Mouse (Mus musculus): ENCODE measurements around the gene Catsper1. TPM values are rescaled to one million over a fixed set of nuclear protein-coding genes. Genes with fewer than 3 reads are reported as not detected.
A peak's percentile ranks its signal among the peaks of the same experiment; 100 is the strongest.

Catsper1 gene
- not detected for total RNA-seq (2021)
- long read RNA-seq, experiment 1, result 0 reads
- long read RNA-seq, experiment 2, result 0 reads

GRCm38 (mm10) chr19:5335441-5335840 is at the start of gene Catsper1:
Gene Catsper1, plus strand, starts transcription at chr19:5335741.
- DNase-seq, result no peak
- Histone ChIP-seq H3K27ac (no peak within 1 kb of the TSS), H3K4me3 (no peak within 1 kb of the TSS)
- TF ChIP-seq CTCF (IDR thresholded peaks at IDR 0.05), result no peak
- intact Hi-C loops (cut with DNase I), result no loop called here

GRCm38 (mm10) chr19:5294972-5295735 is 40.4 kb upstream of the Catsper1 start, which contains the start of gene Sf3b2:
Gene Sf3b2, minus strand, starts transcription at chr19:5295455.
- DNase-seq, result peak; percentile 99
- peak within 1 kb of the TSS; percentile 90 for H3K27ac ChIP-seq
- intact Hi-C loops (cut with DNase I), result loop anchor here (2.0 kb wide), 1 partner anchor 50 kb away; no protein-coding TSS in a partner anchor
- H3K4me3 ChIP-seq, result peak within 1 kb of the TSS; percentile 85
- TF ChIP-seq CTCF (IDR thresholded peaks at IDR 0.05), result peak; percentile 80

- H3K27ac ChIP-seq, result peak overlapping the region; percentile 87
- peak; percentile 56 for DNase-seq
- intact Hi-C loops (cut with DNase I), result loop anchor here (2.0 kb wide), 1 partner anchor 49 kb away; no protein-coding TSS in a partner anchor
- TF ChIP-seq CTCF (IDR thresholded peaks at IDR 0.05), result no peak
- peak overlapping the region; percentile 85 for H3K4me3 ChIP-seq
Measured at GRCm38 (mm10) chr19:5295736-5296075, 39.8 kb upstream of the Catsper1 start.

- H3K4me3 ChIP-seq, result no peak overlapping the region
- no peak overlapping the region for H3K27ac ChIP-seq
- no peak for DNase-seq
- intact Hi-C loops (cut with DNase I), result no loop called here
- TF ChIP-seq CTCF (IDR thresholded peaks at IDR 0.05), result no peak
Measured at GRCm38 (mm10) chr19:5296630-5297029, 38.9 kb upstream of the Catsper1 start.

- intact Hi-C loops (cut with DNase I), result no loop called here
- Histone ChIP-seq H3K27ac (no peak within 1 kb of the TSS), H3K4me3 (no peak within 1 kb of the TSS)
- TF ChIP-seq CTCF (IDR thresholded peaks at IDR 0.05), result no peak
- DNase-seq, result no peak
Measured at GRCm38 (mm10) chr19:5297903-5298800, 37.4 kb upstream of the Catsper1 start, which contains the start of gene Gal3st3. Gene Gal3st3, plus strand, starts transcription at chr19:5298331.

GRCm38 (mm10) chr19:5300588-5300987 is 35.0 kb upstream of the Catsper1 start:
- no peak for DNase-seq
- H3K4me3 ChIP-seq, result no peak overlapping the region
- intact Hi-C loops (cut with DNase I), result no loop called here
- no peak for TF ChIP-seq CTCF (IDR thresholded peaks at IDR 0.05)
- H3K27ac ChIP-seq, result no peak overlapping the region

- TF ChIP-seq CTCF (IDR thresholded peaks at IDR 0.05), result peak; percentile 53
- intact Hi-C loops (cut with DNase I), result no loop called here
- peak; percentile 34 for DNase-seq
- Histone ChIP-seq H3K4me3 (no peak overlapping the region), H3K27ac (no peak overlapping the region)
Measured at GRCm38 (mm10) chr19:5302455-5302854, 33.1 kb upstream of the Catsper1 start.

GRCm38 (mm10) chr19:5306279-5306678 is 29.3 kb upstream of the Catsper1 start:
- no peak for TF ChIP-seq CTCF (IDR thresholded peaks at IDR 0.05)
- no peak overlapping the region for H3K27ac ChIP-seq
- no peak overlapping the region for H3K4me3 ChIP-seq
- intact Hi-C loops (cut with DNase I), result no loop called here
- DNase-seq, result no peak

GRCm38 (mm10) chr19:5306968-5307734 is 28.4 kb upstream of the Catsper1 start:
- no peak overlapping the region for H3K27ac ChIP-seq
- peak overlapping the region; percentile 58 for H3K4me3 ChIP-seq
- intact Hi-C loops (cut with DNase I), result no loop called here

GRCm38 (mm10) chr19:5309025-5309424 is 26.5 kb upstream of the Catsper1 start:
- DNase-seq, result no peak
- TF ChIP-seq CTCF (IDR thresholded peaks at IDR 0.05), result no peak
- no peak overlapping the region for H3K4me3 ChIP-seq
- no peak overlapping the region for H3K27ac ChIP-seq
- intact Hi-C loops (cut with DNase I), result no loop called here

More at GRCm38 (mm10) chr19:5306968-5307734, 28.4 kb upstream of the Catsper1 start:
- no peak; the same call in 1 of the 2 replicates for TF ChIP-seq CTCF (IDR thresholded peaks at IDR 0.05)
- DNase-seq, result peak; percentile 25

- H3K27ac ChIP-seq, result no peak overlapping the region
- no peak for DNase-seq
- intact Hi-C loops (cut with DNase I), result no loop called here
- H3K4me3 ChIP-seq, result no peak overlapping the region
- no peak for TF ChIP-seq CTCF (IDR thresholded peaks at IDR 0.05)
Measured at GRCm38 (mm10) chr19:5313189-5313588, 22.4 kb upstream of the Catsper1 start.

GRCm38 (mm10) chr19:5323801-5324200 is 11.7 kb upstream of the Catsper1 start:
- intact Hi-C loops (cut with DNase I), result no loop called here

More at GRCm38 (mm10) chr19:5323801-5324200, 11.7 kb upstream of the Catsper1 start:
- Histone ChIP-seq H3K4me3 (no peak overlapping the region), H3K27ac (no peak overlapping the region)
- DNase-seq, result no peak
- no peak for TF ChIP-seq CTCF (IDR thresholded peaks at IDR 0.05)

Data from gastrocnemius, adult 2 months (tissue).